Mouse (Mus musculus) kidney, postnatal 14 days (tissue): Measurements from ENCODE around the gene Srsf4.

Experiments
- DNase-seq: peaks from one replicate; pipeline ENCODE4 v3.0.0; 2022; ENCODE audit warnings: mixed read lengths

Srsf4 gene

DNA sequence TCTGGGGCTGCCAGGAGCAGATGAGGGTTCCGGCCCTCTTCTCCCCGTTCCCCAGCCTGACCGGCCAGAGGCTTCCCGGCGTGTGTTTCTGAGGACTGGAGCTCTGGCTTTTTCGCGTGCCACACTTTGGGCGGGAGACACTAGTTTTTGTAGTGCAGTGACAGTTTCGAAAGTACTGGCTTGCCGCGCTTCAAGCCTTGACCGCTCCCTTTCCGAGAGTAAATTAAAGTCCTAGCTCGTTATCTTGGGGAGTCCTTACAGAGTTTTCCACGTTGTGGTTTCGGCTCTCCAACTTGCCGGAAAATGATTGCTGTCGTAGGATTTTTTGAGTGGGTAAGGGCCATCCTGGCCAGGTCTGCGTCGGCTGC lies 736 bp downstream of the Srsf4 start:
- no peak for DNase-seq

DNA sequence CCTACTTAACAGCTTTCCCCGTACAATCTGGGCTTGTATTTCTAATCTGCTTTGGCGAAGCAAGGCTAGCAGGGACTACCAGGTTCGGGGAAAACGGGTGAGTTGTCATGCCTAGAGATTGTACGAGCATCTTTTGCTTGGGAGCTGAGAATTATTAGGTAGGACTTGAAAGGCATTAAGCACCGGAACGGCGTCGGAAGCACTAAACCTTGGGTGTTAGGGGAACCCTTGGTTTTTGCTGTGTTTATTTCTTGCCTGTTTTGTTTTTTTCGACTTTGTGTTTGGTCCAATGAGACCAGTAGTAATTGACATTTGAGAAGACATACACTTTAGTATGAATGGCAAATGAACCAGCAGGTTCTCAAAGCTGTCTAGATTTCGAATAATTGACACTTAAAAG lies 1.1 kb downstream of the Srsf4 start:
- DNase-seq = no peak

DNA sequence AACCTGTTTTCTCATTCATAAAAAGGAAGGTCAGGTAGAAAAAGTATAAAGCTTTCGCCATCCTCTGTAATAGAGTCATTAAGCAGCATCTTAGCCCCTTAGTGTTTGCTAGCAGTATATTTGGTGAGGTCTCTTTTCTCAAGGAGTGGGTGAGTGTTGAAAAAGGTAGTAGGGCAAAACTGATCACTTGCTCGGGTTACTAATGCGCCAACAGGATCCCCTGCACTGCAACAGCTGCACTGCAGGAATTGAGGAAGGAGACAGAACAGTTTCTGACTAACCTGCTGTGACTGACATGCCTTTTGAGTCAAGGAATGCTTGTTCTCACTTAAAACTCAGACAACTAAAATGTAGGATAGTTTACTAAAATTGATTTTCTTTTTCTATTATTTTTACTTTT lies 1.8 kb downstream of the Srsf4 start:
- DNase-seq = no peak

DNA sequence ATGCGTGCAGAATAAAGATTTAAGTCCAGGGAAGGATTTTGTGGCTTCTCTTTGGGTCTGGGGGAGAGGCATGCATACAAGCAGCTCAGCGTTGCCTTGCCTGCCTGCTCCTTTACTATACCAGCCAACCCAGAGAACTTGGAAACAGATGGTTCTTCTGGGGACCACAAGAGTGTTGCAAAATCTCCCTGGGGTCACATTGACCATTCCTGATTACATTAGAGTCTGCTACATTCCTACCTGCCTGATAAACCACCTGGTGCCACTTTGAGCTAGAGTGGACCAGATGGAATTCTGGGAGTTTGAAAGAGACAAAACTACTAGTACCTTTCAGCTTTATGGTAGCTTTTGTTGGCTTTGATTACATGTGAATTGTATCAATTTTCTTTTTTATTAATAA lies 3.4 kb downstream of the Srsf4 start:
- no peak for DNase-seq

DNA sequence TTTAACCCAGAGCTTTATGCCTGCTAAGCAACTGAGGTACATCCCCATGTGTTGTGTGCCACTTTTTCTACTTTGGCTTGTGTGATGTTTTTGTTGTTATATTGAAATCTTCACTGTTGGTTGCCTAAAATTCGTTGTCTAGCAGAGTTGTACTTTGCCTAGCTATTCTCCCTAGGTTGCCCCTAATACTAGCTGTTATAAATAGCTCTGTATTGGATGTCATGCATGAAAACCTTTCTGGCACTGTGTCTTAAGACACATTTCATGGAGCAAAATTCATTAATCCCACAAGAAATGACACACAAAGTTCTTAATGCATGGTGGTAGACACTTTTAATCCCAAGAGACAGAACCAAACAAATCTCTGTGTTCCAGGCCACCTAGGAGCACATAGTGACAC lies 6.3 kb downstream of the Srsf4 start:
- DNase-seq = no peak

DNA sequence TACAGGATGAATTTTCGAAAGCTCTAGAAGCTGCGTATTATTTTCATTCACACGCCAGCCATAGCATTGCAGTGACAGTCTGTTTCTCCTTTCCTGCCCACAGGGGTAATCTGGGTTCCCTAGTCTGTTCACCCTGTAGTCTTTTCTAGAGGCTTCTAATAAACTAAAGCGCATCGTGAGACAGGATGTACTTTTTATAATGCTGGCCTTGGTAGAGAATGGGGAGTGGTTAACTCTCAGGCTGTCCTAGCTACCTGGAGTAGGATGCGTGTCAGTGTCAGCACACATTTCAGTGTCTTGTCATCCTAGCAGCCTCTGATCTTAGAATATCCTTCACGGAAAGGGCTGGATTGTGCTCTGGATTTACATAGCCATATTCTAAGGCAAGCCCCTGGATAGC lies 7.9 kb downstream of the Srsf4 start:
- no peak for DNase-seq

DNA sequence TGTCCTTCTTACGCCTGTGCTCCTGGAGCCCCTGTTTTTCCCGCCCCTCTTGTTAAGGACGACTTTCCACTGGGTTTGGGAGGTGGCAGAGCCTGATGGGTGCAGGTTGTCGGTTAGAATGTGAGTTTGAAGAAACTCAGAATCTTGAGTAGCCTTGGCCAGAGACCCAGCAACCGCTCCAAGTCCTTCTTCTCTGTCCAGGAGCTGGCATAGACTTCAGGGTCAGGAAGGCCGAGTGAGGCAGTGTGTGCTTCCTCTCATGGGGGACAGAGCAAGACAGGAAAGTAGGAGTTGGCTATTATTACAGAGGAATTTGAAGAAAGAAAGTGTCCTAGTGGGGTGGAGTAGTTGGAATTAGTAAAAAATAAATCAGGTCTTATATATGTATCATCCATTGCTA lies 10.2 kb downstream of the Srsf4 start:
- no peak for DNase-seq

DNA sequence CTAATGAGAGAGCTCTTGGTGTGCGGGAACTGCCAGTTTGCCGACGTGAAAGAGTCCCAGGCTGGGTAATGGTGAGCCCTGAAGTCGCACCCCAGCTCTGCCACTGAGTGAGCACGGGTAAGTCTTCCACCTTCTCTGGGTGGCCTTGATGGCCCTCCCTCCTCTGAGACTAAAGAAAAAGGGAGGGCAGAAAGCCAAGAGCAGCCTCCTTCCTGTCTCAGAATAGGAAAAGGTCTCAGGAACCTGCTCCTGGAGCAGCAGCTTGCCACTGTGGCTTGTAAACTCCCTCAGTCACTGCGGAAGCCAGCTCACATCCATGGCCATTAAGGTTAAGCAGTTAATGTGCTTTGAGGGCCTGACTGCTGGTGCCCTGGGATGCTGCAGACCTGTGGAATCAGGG lies 12.0 kb downstream of the Srsf4 start:
- peak; percentile 47 for DNase-seq

DNA sequence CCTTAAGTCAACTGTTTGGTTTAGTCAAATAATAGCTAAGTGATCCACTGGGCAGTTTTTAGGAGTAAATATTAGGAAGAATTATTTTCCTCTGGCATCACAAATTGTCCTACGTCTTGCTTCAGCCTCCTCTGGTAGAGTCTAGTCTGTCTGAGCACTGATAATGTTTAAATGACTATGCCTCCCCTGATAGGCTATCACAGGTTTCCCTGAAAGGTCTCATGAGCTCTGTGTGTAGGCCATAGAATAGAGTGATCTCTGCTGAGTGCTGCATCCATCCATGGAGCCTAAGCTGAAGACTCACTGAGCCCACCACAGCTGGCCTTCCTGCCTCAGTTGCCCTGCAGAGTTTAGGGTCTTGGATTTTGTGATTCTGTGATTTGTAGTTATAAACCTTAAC lies 15.1 kb downstream of the Srsf4 start:
- DNase-seq = no peak

DNA sequence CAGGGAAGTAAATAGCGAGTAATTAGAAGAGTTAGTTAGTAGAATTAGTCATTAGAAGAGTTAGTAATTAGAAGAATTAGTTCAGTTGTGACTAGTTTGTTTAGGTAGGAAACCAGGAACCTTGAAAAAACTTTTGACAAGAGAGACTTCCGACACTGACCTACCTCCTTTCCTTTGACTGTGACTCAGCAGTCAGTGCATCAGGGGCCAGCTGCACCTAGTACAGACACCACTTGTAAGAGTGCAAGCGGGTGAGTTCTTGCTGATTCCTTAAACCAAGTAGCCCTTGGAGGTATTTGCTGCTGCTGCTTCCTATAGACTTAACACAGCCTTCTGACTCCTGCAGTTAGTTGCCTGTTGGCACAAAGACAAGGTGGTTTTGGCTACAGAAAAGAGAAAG lies 17.3 kb downstream of the Srsf4 start:
- no peak for DNase-seq

DNA sequence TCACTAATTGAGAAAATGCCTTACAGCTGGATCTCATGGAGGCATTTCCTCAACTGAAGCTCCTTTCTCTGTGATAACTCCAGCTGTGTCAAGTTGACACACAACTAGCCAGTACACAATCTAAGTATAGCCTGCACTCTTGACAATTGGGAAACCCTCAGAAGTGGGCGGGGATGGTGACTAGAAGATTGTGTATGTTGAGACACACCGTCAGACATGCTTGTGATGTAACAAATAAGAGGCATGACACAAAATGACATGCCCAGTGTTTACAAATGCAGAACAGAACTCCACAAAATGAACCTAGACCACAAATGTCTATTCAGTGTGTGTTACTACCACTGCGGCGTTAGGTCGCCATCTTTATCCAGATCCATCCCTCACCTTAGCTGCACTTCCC lies 23.7 kb downstream of the Srsf4 start:
- DNase-seq = no peak

DNA sequence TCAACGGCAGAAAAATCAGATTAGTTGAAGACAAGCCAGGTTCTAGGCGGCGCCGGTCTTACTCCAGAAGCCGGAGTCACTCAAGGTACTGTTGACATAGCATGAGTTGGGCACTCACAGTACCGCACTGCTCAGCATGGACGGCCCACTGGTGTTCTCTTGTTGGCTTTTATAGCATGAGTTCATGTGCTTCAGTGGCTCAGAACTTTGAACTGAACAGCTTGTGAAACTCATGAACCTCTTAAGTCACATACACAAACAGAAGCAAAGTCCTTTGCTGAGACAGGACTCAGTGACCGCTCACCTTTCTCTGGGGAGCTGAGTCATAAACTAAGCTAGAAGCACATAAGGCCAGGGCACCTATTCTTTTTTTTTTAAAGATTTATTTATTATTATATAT lies 24.4 kb downstream of the Srsf4 start:
- DNase-seq = peak; percentile 81

DNA sequence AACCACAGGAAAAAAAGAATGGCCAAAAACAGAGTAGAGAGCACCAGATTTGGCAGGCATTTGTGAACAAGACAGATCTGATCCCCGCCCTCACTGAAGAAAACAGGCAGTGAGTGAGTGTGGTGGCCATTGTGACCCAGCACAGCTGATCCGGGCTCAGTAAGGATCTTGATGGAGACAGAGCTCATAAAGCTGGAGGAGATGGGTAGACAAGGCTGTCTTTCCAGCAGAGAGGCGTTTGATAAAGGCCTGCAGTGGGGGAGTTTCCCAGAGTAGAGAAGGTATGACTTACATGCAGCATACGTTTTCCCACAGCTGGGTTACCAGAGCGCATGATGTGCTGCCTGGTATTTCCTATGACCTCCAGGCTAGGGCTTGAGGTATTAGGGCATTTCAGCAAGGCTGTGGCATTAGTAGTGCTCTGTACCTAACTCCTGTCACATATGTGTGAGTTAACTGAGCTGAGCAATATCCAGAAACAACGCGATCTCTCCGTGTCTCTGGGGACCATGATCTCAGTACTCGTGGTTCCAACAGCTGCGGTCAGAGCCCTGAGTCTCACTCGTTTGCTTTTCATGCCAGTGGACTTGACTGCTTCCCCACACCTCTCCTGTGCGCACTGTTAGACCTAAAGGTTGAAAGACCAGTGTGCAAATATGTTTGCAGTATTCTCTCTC lies 25.2 kb downstream of the Srsf4 start:
- no peak for DNase-seq

DNA sequence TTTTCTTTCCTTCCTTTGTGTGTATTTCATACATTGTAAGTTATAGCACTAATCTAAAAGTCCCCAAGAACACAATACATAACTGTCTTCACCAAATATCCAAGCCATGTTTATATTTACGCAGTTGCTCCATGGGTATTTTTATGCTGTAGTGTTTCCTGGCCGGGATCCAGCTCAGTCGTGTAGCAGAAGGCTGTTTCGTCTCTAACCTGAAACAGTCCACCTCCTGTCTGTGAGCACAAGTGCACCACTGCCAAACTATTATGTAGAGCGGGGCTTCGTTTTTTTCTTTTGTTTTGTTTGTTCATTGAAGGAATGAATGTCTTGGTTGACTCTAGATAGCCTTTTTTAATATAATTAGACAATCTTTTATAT lies 25.8 kb downstream of the Srsf4 start:
- DNase-seq = no peak

DNA sequence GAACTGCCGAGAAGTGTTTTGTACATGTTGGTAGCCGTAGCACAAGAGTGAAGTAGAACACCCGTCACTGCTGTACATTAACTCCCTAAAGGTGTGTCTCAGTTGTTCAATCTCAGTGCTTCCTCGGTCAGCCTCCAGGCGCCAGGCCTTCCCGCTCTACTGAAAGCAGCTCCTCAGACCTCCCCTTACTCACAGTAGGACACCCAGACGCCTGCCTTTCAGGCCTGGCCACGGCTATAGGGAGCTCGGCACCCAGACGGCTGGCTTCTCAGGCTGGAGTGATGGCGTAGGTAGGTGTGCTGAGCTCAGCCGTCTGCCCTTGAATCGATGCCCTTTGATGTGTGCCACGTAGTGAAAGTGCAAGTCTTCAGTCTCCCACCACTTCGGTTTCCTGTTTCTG lies 27.7 kb downstream of the Srsf4 start:
- DNase-seq = no peak

DNA sequence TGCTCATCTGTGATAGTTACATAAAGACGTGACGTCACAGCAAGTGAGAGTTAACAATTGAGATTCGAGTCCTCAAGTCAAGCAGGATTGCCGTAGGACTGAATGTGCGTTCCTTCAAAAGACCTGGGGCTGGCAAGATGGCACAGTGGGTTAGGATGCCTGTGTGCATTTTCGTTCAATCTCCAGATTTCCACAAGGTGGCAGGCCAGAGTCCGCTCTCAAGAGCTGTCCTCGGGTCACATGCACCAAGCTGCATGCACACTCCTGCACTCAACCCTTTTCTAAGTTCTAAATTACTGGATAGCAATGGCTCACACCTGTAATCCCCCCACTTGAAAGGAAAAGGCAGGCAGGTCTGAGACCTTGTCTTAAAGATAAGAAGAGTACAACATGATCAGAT lies 31.1 kb downstream of the Srsf4 start:
- DNase-seq = peak; percentile 71

DNA sequence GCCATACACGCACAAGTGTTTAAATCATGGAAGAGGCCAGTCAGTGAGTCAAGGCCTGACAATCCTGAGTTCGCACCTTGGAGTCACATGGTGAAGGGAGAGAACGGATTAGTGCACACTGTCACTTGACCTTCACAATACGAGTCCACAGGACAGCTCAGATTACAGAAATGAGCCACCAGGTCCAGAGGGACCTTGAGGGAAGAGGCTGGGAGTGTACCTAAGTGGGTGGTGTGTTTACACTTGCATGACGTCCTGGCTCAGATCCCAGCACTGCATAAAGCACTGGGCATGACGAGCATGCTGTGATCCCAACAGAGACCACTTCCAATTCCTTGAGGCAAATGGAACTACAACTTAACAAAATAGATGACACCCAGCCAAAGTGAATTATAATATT lies 33.0 kb downstream of the Srsf4 start:
- DNase-seq = peak; percentile 45

DNA sequence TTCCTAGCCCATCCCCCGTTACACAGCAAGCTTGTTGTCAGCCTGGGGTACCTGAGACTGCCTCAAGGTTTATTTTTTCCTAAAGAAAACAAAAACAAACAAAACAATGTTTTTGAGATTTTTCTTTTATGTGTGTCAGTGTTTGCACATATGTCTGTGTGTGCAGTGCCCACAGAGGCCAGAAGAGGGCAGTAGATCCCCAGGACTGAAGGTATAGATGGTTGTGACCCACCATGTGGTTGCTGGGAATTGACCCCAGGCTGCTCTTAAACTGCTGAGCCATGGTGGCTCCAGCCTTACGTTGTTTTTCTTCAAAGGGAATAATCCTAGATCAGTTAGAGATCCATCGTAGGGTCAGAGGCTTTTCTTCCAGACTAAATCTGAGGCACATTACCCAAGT lies 34.5 kb downstream of the Srsf4 start:
- DNase-seq = no peak

DNA sequence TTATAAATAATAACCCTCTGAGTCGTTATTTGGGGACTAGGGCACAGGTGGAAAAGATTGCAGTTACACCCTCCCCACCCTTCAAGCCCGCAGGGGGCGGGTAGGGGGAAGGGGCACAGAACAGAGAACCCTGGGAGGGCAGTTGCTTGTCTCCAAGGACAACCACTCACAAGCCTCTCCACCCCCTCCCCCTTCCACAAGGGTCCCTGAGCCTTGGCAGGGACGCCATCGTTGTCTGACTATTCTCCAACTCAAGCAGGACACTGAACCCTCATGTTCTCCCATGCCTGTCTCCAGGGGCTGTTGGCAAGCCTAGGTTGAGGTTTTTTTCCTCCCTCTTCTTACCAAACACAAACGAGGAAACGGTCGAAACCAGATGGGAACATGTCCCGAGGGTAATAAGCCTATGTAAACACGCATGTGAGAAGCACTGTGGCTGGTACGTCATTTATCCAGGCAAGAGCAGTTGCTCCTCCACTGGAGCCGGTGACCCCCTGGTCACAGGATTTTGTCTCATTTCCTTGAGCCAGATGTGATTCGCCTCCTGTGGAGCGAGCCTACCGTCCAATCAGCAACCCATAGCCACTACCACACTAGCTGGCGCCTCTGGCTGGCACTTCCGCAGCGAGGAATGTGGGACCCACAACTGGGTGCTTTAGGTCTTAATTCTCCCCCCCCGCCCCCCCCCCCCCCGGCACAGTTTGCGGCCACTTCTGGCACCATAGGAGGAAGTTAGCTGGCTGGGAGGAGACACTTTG lies 37.0 kb downstream of the Srsf4 start:
- peak; percentile 45 for DNase-seq

DNA sequence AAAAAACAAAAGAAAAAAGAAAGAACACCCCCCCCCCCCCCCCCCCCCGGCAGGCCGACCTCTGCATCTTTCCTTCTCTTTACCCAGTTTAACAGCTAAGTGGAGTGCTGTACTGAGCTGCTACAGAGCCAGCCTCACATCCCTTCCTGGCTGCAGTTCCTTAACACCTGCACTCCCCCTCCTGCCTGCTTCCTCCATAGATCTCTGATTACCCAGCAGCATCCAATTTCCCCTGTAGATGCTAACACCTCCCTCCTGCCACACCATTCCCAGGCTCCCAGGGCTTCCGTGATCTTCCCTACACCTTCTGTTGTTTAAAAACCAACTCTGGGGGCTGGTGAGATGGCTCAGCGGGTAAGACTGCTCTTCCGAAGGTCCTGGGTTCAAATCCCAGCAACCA lies 38.1 kb downstream of the Srsf4 start:
- no peak for DNase-seq

DNA sequence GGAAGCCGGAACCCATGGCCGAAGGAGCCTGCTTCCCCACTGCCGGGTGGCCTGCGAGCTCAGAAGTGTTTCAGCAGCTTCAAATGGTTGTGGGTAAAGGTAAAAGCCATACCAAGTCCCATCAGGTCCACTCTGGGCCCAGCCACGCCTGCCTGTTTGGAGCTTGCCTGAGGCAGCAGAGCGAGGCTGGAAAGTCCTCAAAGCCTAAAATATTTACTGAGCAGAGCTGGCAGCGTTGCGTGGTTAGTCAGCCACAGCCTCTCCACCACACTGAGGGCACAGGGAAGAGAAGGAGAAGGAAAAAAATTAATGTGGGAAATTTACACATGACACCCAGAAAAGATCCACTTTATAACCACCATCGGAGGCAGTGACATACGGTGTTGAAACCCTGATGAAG lies 40.1 kb downstream of the Srsf4 start:
- no peak for DNase-seq

DNA sequence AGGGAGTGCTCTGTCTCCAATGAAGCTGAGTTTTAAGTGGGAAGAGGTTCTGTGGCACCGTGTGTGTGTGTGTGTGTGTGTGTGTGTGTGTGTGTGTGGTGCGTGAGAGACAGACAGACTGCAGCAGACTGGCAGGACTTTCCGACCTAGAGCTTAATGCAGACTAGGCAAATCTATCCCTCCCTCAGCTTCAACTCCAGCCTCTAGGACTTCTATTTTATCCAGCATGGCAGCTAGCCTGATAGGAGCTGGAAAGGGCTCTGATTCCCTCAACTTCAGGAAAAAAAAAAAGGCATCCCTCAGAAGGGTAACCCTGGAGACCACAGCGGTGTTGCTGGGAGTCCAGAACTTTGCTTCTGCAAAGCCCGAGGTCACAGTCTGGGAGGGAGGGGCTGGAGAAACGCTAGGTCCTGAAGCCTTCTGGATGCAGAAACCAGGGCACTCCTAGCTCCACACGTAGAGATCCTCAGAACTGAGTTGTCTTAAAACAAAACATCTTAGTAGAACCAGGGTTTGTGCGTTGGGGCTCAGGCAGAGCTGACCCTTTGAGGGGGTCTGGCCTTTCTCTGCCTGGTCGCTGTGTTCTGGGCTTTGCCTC lies 40.7 kb downstream of the Srsf4 start:
- no peak for DNase-seq

DNA sequence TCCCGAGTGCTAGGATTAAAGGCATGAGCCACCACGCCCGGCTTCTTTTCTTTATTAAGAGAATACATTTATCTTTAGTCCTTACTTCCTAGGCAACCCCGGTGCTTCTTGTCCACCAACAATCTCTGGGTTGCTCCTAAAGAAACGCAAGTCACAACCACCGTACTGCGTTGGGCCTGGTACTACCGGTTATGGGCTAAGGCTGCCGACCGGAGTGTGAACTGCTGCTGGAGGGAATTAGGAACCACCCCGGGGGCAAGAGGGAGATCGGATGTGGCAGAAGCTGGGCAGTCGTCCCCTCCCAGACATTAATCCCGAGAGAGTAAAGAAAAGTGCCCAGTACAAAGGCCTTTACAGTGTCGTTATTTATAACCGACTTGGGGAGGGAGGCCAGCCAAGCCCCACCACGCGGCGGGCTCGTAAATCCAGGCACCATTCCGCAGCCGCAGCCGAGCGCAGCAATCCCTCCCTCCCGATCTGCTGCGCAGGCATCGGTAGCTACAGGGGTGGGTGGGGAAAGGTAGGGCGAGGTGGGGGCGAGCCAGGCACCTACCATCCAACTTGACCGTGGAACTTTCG lies 41.6 kb downstream of the Srsf4 start:
- DNase-seq = peak; percentile 81

DNA sequence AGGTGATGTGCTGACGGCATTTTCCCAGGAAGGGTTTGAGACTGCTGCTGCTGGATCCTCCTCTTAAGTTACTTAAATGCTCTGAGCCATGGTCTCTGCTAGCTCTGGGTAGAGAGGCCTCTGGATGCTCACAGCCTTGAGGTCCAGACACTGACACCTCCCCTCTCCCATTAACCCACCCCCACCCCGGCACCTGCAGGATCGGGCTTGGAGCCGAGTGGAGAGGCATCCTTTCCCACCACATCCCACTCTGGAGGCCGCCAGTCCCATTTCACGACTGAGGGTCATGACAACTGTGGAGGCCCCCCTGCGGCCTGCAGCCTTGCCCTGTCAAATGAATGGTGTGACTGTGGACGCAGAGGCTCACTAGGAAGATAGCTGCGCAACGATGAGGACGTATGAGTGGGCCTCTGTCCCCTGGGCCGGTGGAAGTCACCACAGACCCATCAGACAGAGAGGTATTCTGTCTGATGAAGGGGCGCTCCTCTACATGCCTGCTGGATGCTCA lies 42.5 kb downstream of the Srsf4 start:
- DNase-seq = no peak
